Mouse (Mus musculus): ENCODE measurements at regions not wholly inside any gene's neighbourhood (a gene's known extent, or its start where the extent isn't known, plus 50 kb on each side); places are given as distances from the start of the nearest gene placed in this dataset.

- no peaks in the 10 kb centered on the region for H3K36me3 ChIP-seq (ENCODE audit: control insufficient read depth)
- TF ChIP-seq TAL1 (IDR thresholded peaks at IDR 0.05; ENCODE audit: low read length), result no peak
- TF ChIP-seq GATA1 (IDR thresholded peaks at IDR 0.05; ENCODE audit: low read length), result no peak
- H3K9me3 ChIP-seq (ENCODE audit: control insufficient read depth, low read length), result no peaks in the 10 kb centered on the region
- no peak overlapping the region for H3K4me3 ChIP-seq (replicated peaks)
- no peaks in the 10 kb centered on the region for H3K27me3 ChIP-seq (ENCODE audit: control insufficient read depth)
- no peaks in the 10 kb centered on the region for H3K4me1 ChIP-seq (ENCODE audit: control insufficient read depth)
Measured at GRCm38 (mm10) chr13:28805302-28805701, 148.2 kb downstream of the Sox4 start.

GRCm38 (mm10) chr13:28801210-28801954 lies 152.1 kb downstream of the Sox4 start:
- Histone ChIP-seq H3K9me3 (ENCODE audit: control insufficient read depth, low read length) (no peaks in the 10 kb centered on the region), H3K4me1 (ENCODE audit: control insufficient read depth) (no peaks in the 10 kb centered on the region), H3K27me3 (ENCODE audit: control insufficient read depth) (no peaks in the 10 kb centered on the region), H3K4me3 (replicated peaks) (no peak overlapping the region), H3K36me3 (ENCODE audit: control insufficient read depth) (no peaks in the 10 kb centered on the region)
- TF ChIP-seq GATA1 (IDR thresholded peaks at IDR 0.05; ENCODE audit: low read length) (no peak), TAL1 (IDR thresholded peaks at IDR 0.05; ENCODE audit: low read length) (no peak)

- Histone ChIP-seq H3K4me1 (ENCODE audit: control insufficient read depth) (no peaks in the 10 kb centered on the region), H3K36me3 (ENCODE audit: control insufficient read depth) (no peaks in the 10 kb centered on the region), H3K27me3 (ENCODE audit: control insufficient read depth) (no peaks in the 10 kb centered on the region), H3K4me3 (replicated peaks) (no peak overlapping the region), H3K9me3 (ENCODE audit: control insufficient read depth, low read length) (no peaks in the 10 kb centered on the region)
- no peak for TF ChIP-seq TAL1 (IDR thresholded peaks at IDR 0.05; ENCODE audit: low read length)
- no peak for TF ChIP-seq GATA1 (IDR thresholded peaks at IDR 0.05; ENCODE audit: low read length)
Measured at GRCm38 (mm10) chr13:28800676-28801075, 152.8 kb downstream of the Sox4 start.

- no peak overlapping the region for H3K4me3 ChIP-seq (replicated peaks)
- no peaks in the 10 kb centered on the region for H3K36me3 ChIP-seq (ENCODE audit: control insufficient read depth)
- no peaks in the 10 kb centered on the region for H3K9me3 ChIP-seq (ENCODE audit: control insufficient read depth, low read length)
- H3K27me3 ChIP-seq (ENCODE audit: control insufficient read depth), result no peaks in the 10 kb centered on the region
- no peaks in the 10 kb centered on the region for H3K4me1 ChIP-seq (ENCODE audit: control insufficient read depth)
- no peak for TF ChIP-seq TAL1 (IDR thresholded peaks at IDR 0.05; ENCODE audit: low read length)
- no peak for TF ChIP-seq GATA1 (IDR thresholded peaks at IDR 0.05; ENCODE audit: low read length)
Measured at GRCm38 (mm10) chr13:28799474-28799873, 154.0 kb downstream of the Sox4 start.

GRCm38 (mm10) chr13:28797617-28798475 lies 155.7 kb downstream of the Sox4 start:
- no peaks in the 10 kb centered on the region for H3K4me1 ChIP-seq (ENCODE audit: control insufficient read depth)
- no peaks in the 10 kb centered on the region for H3K27me3 ChIP-seq (ENCODE audit: control insufficient read depth)
- H3K9me3 ChIP-seq (ENCODE audit: control insufficient read depth, low read length), result no peaks in the 10 kb centered on the region
- H3K36me3 ChIP-seq (ENCODE audit: control insufficient read depth), result no peaks in the 10 kb centered on the region
- H3K4me3 ChIP-seq (replicated peaks), result no peak overlapping the region
- TF ChIP-seq TAL1 (IDR thresholded peaks at IDR 0.05; ENCODE audit: low read length) (no peak), GATA1 (IDR thresholded peaks at IDR 0.05; ENCODE audit: low read length) (no peak)

GRCm38 (mm10) chr13:28795274-28795673 lies 158.2 kb downstream of the Sox4 start:
- no peak for TF ChIP-seq GATA1 (IDR thresholded peaks at IDR 0.05; ENCODE audit: low read length)
- TF ChIP-seq TAL1 (IDR thresholded peaks at IDR 0.05; ENCODE audit: low read length), result no peak
- H3K36me3 ChIP-seq (ENCODE audit: control insufficient read depth), result no peaks in the 10 kb centered on the region
- no peaks in the 10 kb centered on the region for H3K4me1 ChIP-seq (ENCODE audit: control insufficient read depth)
- no peaks in the 10 kb centered on the region for H3K9me3 ChIP-seq (ENCODE audit: control insufficient read depth, low read length)
- no peak overlapping the region for H3K4me3 ChIP-seq (replicated peaks)
- no peaks in the 10 kb centered on the region for H3K27me3 ChIP-seq (ENCODE audit: control insufficient read depth)

GRCm38 (mm10) chr13:28794547-28794946 lies 159.0 kb downstream of the Sox4 start:
- Histone ChIP-seq H3K36me3 (ENCODE audit: control insufficient read depth) (no peaks in the 10 kb centered on the region), H3K9me3 (ENCODE audit: control insufficient read depth, low read length) (no peaks in the 10 kb centered on the region), H3K4me3 (replicated peaks) (no peak overlapping the region), H3K27me3 (ENCODE audit: control insufficient read depth) (no peaks in the 10 kb centered on the region), H3K4me1 (ENCODE audit: control insufficient read depth) (no peaks in the 10 kb centered on the region)
- no peak for TF ChIP-seq TAL1 (IDR thresholded peaks at IDR 0.05; ENCODE audit: low read length)
- TF ChIP-seq GATA1 (IDR thresholded peaks at IDR 0.05; ENCODE audit: low read length), result no peak

- H3K27me3 ChIP-seq (ENCODE audit: control insufficient read depth), result no peaks in the 10 kb centered on the region
- TF ChIP-seq TAL1 (IDR thresholded peaks at IDR 0.05; ENCODE audit: low read length), result no peak
- TF ChIP-seq GATA1 (IDR thresholded peaks at IDR 0.05; ENCODE audit: low read length), result no peak
- no peaks in the 10 kb centered on the region for H3K9me3 ChIP-seq (ENCODE audit: control insufficient read depth, low read length)
- no peak overlapping the region for H3K4me3 ChIP-seq (replicated peaks)
- no peaks in the 10 kb centered on the region for H3K36me3 ChIP-seq (ENCODE audit: control insufficient read depth)
- no peaks in the 10 kb centered on the region for H3K4me1 ChIP-seq (ENCODE audit: control insufficient read depth)
Measured at GRCm38 (mm10) chr13:28793166-28793935, 160.2 kb downstream of the Sox4 start.

Measured in erythroblast, embryonic 14.5 days (primary cell).